Mouse (Mus musculus) adrenal gland, postnatal 25 days (tissue): Measurements from ENCODE around the gene Zfp64. TPM values are rescaled to one million over a fixed set of nuclear protein-coding genes. Genes with fewer than 3 reads are reported as not detected.
"Not testable (repeated sequence)": the region's sequence is repeated elsewhere in the genome, so short reads cannot be mapped to it uniquely, and the experiment has no call there.

Experiments used
- DNase-seq: peaks from one replicate; pipeline ENCODE4 v3.0.0; 2021; ENCODE audit warnings: mixed read lengths
- total RNA-seq: library from RNA; stranded (reverse); gene quantifications from 2 replicates; pipeline ENCODE4 v1.2.3, GENCODE M21; 2021

Gene Zfp64
- total RNA-seq, 1 experiment from 2014 or later: 21.6 TPM

GRCm38 (mm10) chr2:168894738-168895137, 60.6 kb downstream of the Zfp64 start:
- no peak for DNase-seq

- no peak for DNase-seq
Observed at GRCm38 (mm10) chr2:168892057-168892456, 63.3 kb downstream of the Zfp64 start.

DNA sequence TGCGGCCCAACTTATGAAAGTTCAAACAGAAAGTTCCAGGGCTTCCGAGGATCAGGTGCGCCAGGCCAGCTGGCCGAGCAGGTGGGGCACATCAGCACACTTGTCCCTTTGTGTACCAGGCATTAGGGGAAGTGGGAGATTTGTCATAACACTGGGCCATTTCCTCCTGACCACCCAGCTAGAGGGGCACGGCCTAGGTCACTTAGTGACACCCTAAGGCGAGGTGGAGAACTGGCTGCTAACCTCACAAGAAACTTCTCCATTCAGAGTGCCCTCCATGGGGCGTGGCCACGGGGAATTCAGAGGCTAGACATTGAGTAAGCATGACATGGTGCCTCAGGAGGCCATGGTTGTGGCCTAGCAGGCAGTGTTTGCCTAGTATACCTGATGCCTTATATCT, 70.7 kb downstream of the Zfp64 start:
- DNase-seq: no peak

DNA sequence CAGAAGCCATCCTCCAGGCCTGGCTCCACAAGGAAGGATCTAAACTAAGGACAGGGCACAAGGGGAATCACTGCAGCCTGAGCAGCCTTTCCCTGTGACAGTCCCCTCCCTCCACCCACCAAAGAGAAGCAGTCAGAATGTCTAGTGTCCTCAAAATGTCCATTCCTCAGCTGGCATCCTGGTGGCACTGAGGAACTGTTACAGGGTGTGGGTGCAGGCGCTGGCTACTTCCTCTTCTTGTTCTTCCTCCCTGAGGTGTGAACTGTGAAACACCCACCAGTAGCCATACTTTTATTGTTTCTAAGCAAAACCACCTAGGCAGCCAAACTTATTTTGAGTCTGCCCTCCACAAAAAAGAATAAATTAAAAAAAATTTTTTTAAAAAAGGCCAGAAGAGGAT, 72.4 kb downstream of the Zfp64 start:
- DNase-seq: no peak

GRCm38 (mm10) chr2:168881927-168882326, 73.5 kb downstream of the Zfp64 start:
- DNase-seq: no peak

GRCm38 (mm10) chr2:168879573-168879972, 75.8 kb downstream of the Zfp64 start:
- DNase-seq: no peak

GRCm38 (mm10) chr2:168878708-168879107, 76.7 kb downstream of the Zfp64 start:
- no peak for DNase-seq

- DNase-seq: no peak
Observed at GRCm38 (mm10) chr2:168878158-168878557, 77.2 kb downstream of the Zfp64 start.

- no peak for DNase-seq
Observed at GRCm38 (mm10) chr2:168876631-168877030, 78.8 kb downstream of the Zfp64 start.

GRCm38 (mm10) chr2:168874498-168874897, 80.9 kb downstream of the Zfp64 start:
- DNase-seq: no peak

GRCm38 (mm10) chr2:168871767-168872511, 83.4 kb downstream of the Zfp64 start:
- no peak for DNase-seq

- no peak for DNase-seq
Observed at GRCm38 (mm10) chr2:168870480-168870879, 84.9 kb downstream of the Zfp64 start.

DNA sequence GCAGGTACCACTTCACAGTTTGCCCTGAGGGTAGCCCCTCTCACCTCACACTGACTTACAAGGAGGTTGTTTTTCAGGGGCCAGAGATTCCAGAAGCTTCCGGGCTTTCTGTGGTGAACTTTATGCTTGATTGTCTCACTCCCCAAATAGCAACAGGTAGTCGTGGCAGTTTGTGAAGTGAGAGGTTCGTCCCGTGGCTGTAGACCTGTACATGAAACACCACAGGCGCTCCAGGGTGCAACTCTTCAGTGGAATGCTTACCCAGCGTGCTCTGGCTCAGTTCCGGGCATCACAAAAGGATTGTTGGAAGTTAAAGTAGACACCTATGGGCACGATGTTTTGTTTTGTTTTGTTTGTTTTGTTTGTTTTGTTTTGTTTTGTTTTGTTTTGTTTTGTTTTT, 88.4 kb downstream of the Zfp64 start:
- no peak for DNase-seq

GRCm38 (mm10) chr2:168866436-168866835, 89.0 kb downstream of the Zfp64 start:
- no peak for DNase-seq

GRCm38 (mm10) chr2:168864905-168865304, 90.5 kb downstream of the Zfp64 start:
- DNase-seq: no peak

- DNase-seq: no peak
Observed at GRCm38 (mm10) chr2:168862694-168863093, 92.7 kb downstream of the Zfp64 start.

DNA sequence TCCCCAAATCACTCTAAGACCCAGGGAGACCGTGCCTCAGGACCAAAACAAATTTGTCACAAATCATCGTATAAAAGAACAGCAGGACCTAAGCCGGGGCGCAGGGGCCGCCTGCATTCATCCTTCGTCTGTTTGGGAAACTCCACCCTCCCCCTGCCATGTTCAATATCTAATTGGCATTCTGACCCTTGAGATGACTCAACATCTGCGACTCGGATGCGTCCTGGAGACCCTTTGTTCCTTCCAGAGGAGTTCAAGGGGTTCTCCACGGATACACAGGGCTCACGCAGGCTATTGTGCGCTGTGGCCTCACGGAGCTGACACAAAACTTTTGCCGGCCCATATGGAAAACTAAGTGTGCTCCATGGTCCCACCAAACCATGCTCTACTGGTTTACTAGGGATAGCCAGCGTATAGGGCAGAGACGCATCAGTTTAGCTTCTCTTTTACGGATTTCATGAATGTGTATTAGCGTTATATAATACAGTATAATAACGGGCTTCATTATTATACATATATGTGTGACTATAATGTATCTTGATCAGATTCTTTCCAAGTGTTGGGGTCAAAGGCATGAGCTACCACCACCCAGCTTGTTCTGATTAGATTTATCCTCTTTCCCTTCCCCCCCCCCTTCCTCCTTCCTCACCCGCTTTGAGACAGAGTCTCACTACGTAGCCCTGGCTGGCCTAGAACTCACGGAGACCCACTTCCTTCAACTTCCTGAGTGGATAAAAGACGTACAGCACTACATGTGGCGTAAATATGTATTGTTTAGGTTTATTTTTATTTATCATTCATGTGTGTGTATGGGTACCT, 94.3 kb downstream of the Zfp64 start:
- no peak for DNase-seq

- no peak for DNase-seq
Observed at GRCm38 (mm10) chr2:168860032-168860691, 95.2 kb downstream of the Zfp64 start.

- DNase-seq: no peak
Observed at GRCm38 (mm10) chr2:168856638-168857037, 98.7 kb downstream of the Zfp64 start.

DNA sequence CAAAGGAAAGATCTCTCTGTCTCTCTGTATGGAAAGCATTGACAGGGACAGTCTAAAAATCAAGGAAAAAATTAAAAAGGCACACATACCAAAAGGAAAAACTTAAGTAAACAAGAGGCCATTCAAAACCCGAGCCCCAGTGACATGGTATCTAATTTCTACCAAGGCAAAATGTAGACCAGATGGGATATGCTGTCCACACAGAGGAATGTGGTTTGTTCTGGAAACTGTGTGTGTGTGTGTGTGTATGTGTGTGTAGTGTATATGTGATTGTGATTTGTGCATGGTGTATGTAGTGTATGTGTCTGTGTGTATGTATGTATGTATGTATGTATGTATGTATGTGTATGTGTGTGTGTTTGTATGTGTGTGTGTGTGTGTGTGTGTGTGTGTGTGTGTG, 100.6 kb downstream of the Zfp64 start:
- no peak for DNase-seq

DNA sequence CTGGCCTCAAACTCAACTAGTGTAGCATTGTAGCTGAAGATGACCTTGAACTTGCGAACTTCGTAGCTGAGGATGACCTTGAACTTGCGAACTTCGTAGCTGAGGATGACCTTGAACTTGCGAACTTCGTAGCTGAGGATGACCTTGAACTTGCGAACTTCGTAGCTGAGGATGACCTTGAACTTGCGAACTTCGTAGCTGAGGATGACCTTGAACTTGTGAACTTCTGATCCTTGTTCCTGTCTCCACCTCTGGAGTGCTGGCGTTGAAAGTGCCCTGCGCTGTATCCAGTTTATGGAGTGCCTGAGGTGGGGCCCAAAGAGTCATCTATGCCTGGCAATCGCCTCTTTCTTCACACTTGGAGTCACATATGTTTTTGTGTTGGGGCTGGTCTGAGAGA, 101.5 kb downstream of the Zfp64 start:
- not testable (repeated sequence) for DNase-seq

GRCm38 (mm10) chr2:168851545-168851944, 103.8 kb downstream of the Zfp64 start:
- DNase-seq: no peak

DNA sequence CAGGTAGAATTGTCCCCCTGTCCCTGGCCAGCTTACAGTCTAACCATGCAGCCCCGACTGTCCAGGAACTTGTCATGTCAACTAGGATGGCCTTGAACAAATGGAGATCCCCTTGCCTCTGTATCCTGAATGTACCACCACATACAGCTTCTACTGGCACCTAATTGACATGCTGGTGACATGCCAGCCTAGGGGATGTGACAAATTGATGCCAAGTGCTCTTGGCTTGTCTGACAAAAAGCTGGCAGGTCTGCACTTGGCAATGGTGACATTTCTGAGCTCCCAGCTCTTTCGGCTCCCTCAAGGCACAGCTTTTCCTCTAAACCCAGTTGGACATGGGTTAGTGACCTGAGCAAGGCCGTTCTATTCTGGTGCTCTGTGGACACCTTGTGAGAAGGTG, 106.8 kb downstream of the Zfp64 start:
- no peak for DNase-seq
